ENCODE assay signal across 20 mouse cellular contexts in the genomic region with DNA sequence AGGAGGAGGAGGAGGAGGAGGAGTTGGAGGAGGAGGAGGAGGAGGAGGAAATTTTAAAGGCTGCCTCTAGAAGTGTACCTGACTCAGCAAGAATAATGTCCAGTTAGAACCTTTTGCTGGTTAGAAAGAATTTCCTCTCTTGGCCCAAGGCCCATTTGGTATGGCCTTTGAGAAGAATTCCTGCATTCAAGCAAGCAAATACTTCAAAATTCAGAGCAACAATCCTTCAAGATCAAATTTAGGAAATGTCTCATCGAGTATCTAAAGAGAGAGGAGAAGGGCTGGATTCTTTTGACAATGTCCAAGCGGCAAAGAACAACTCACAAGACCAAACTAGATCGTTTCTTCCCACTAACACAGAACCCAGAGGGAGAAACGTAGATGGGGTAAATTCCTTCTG.
DNase-seq lines count a peak whose midpoint lies in the region; ATAC-seq lines count a peak whose summit lies in the region.
"Had no signal": no experiment of that assay in that cellular context is flagged by ENCODE, and none has a peak within 500 bp of the region (broad histone marks: within the 10 kb centered on the region; RNA-seq: fewer than 3 reads in every experiment).

No protein-coding gene starts in this region.

- peak overlapping the region; percentile 77; the same call in 1 of the 2 replicates for H3K27ac ChIP-seq in embryonic facial prominence, embryonic 12.5 days
- no peak overlapping the region; the same call in 1 of the 2 replicates for H3K27ac ChIP-seq in embryonic facial prominence, embryonic 10.5 days (replicated peaks)
- H3K27ac ChIP-seq in kidney, embryonic 14.5 days (ENCODE audit: low read depth, low read length): no peak overlapping the region
- H3K27ac ChIP-seq in midbrain, embryonic 11.5 days (ENCODE audit: low read depth, low read length): no peak overlapping the region
- H3K27ac ChIP-seq in midbrain, embryonic 14.5 days (replicated peaks; ENCODE audit: low read depth, low read length): no peak overlapping the region
- no peak overlapping the region for H3K27ac ChIP-seq in forebrain, embryonic 11.5 days (ENCODE audit: low read depth, low read length)
- H3K27ac ChIP-seq: heart, adult 2 months; neural tube, embryonic 13.5 days had no signal

- WGBS in embryonic facial prominence, embryonic 12.5 days: 19% methylated on average over 4 of the region's 4 CpGs
- WGBS in embryonic facial prominence, embryonic 10.5 days: 21% methylated on average over 4 of the region's 4 CpGs
- WGBS in kidney, embryonic 14.5 days: 19% methylated on average over 4 of the region's 4 CpGs
- 10% methylated on average over 4 of the region's 4 CpGs for WGBS in midbrain, embryonic 11.5 days
- WGBS in midbrain, embryonic 14.5 days: 16% methylated on average over 4 of the region's 4 CpGs
- WGBS in forebrain, embryonic 11.5 days: 16% methylated on average over 4 of the region's 4 CpGs

- H3K4me2 ChIP-seq in embryonic facial prominence, embryonic 12.5 days (replicated peaks): no peak overlapping the region
- no peak overlapping the region for H3K4me2 ChIP-seq in kidney, embryonic 14.5 days (replicated peaks; ENCODE audit: low read depth, low read length)
- no peak overlapping the region for H3K4me2 ChIP-seq in midbrain, embryonic 11.5 days
- no peak overlapping the region for H3K4me2 ChIP-seq in midbrain, embryonic 14.5 days (ENCODE audit: low read length)
- no peak overlapping the region for H3K4me2 ChIP-seq in forebrain, embryonic 11.5 days (ENCODE audit: low read depth, low read length, severe bottlenecking)
- H3K4me2 ChIP-seq: liver, embryonic 11.5 days; neural tube, embryonic 13.5 days had no signal

- H3K9ac ChIP-seq in embryonic facial prominence, embryonic 12.5 days: no peak overlapping the region
- no peak overlapping the region for H3K9ac ChIP-seq in kidney, embryonic 14.5 days (ENCODE audit: low read depth, low read length)
- H3K9ac ChIP-seq in midbrain, embryonic 11.5 days (ENCODE audit: low read length): no peak overlapping the region
- H3K9ac ChIP-seq in midbrain, embryonic 14.5 days (replicated peaks; ENCODE audit: low read length): no peak overlapping the region
- H3K9ac ChIP-seq in forebrain, embryonic 11.5 days (ENCODE audit: low read length): no peak overlapping the region
- H3K9ac ChIP-seq: neural tube, embryonic 13.5 days had no signal

- H3K4me3 ChIP-seq in embryonic facial prominence, embryonic 12.5 days: no peak overlapping the region
- H3K4me3 ChIP-seq in embryonic facial prominence, embryonic 10.5 days: no peak overlapping the region
- H3K4me3 ChIP-seq in kidney, embryonic 14.5 days (ENCODE audit: low read length): no peak overlapping the region
- no peak overlapping the region for H3K4me3 ChIP-seq in midbrain, embryonic 11.5 days (ENCODE audit: low read depth, low read length)
- H3K4me3 ChIP-seq in midbrain, embryonic 14.5 days (replicated peaks; ENCODE audit: low read depth, low read length): no peak overlapping the region
- H3K4me3 ChIP-seq in forebrain, embryonic 11.5 days (ENCODE audit: low read depth, low read length): no peak overlapping the region
- H3K4me3 ChIP-seq: erythroblast, embryonic 14.5 days; heart, adult 2 months; neural tube, embryonic 13.5 days had no signal

- no peaks in the 10 kb centered on the region for H3K36me3 ChIP-seq in embryonic facial prominence, embryonic 12.5 days
- H3K36me3 ChIP-seq in embryonic facial prominence, embryonic 10.5 days (replicated peaks): no peaks in the 10 kb centered on the region
- H3K36me3 ChIP-seq in kidney, embryonic 14.5 days (ENCODE audit: control insufficient read depth, insufficient read depth, low read length): no peaks in the 10 kb centered on the region
- H3K36me3 ChIP-seq in midbrain, embryonic 11.5 days (ENCODE audit: control insufficient read depth, insufficient read depth, low read length): no peaks in the 10 kb centered on the region
- H3K36me3 ChIP-seq in midbrain, embryonic 14.5 days (ENCODE audit: control insufficient read depth, insufficient read depth, low read length): no peaks in the 10 kb centered on the region
- no peaks in the 10 kb centered on the region for H3K36me3 ChIP-seq in forebrain, embryonic 11.5 days (ENCODE audit: control insufficient read depth, insufficient read depth, low read length)
- H3K36me3 ChIP-seq: neural tube, embryonic 13.5 days had no signal

- H3K4me1 ChIP-seq in embryonic facial prominence, embryonic 12.5 days: peaks cover 28% of the 10 kb centered on the region; the same call in 1 of the 2 replicates
- peaks cover 41% of the 10 kb centered on the region for H3K4me1 ChIP-seq in embryonic facial prominence, embryonic 10.5 days
- peaks cover 16% of the 10 kb centered on the region for H3K4me1 ChIP-seq in kidney, embryonic 14.5 days (ENCODE audit: control insufficient read depth, insufficient read depth, low read length)
- H3K4me1 ChIP-seq in midbrain, embryonic 11.5 days (ENCODE audit: control insufficient read depth, insufficient read depth, low read length): peaks cover 34% of the 10 kb centered on the region
- H3K4me1 ChIP-seq in midbrain, embryonic 14.5 days (ENCODE audit: control insufficient read depth, insufficient read depth, low read length): peaks cover 21% of the 10 kb centered on the region
- H3K4me1 ChIP-seq in forebrain, embryonic 11.5 days (replicated peaks; ENCODE audit: control insufficient read depth, insufficient read depth, low read length): peaks cover 12% of the 10 kb centered on the region; the same call in 1 of the 2 replicates

- no peak for DNase-seq in embryonic facial prominence, embryonic 10.5 days (ENCODE audit: low spot score)
- DNase-seq in kidney, postnatal 10 days: peak; percentile 12
- DNase-seq in midbrain, embryonic 11.5 days (ENCODE audit: low spot score, missing footprints): peak; percentile 91
- no peak for DNase-seq in midbrain, embryonic 14.5 days
- no peak for DNase-seq in forebrain, embryonic 11.5 days (ENCODE audit: low spot score)
- DNase-seq in urinary bladder, postnatal 36 days (ENCODE audit: low spot score in 2 of 2): no peak
- DNase-seq: cerebellum, adult 18-20 months; cerebellum, postnatal 25 days; gastrocnemius, postnatal 25 days; heart, adult 2 months; heart, postnatal 36 days; right cerebral cortex, adult 18-20 months; thymus, postnatal 14 days had no signal

- ATAC-seq in embryonic facial prominence, embryonic 12.5 days (ENCODE audit: insufficient number of reproducible peaks, insufficient read depth, low FRiP score, low TSS enrichment): no peak
- no peak for ATAC-seq in kidney, embryonic 14.5 days (ENCODE audit: low FRiP score, low TSS enrichment)
- no peak for ATAC-seq in midbrain, embryonic 11.5 days (ENCODE audit: low FRiP score)
- no peak for ATAC-seq in midbrain, embryonic 14.5 days (ENCODE audit: low FRiP score, low TSS enrichment)
- no peak for ATAC-seq in forebrain, embryonic 11.5 days (replicated peaks; ENCODE audit: low FRiP score)
- ATAC-seq: forebrain, embryonic 16.5 days; inflammation-experienced regulatory T-cells, adult 6 months had no signal

- H3K27me3 ChIP-seq in embryonic facial prominence, embryonic 12.5 days: peaks cover 12% of the 10 kb centered on the region
- H3K27me3 ChIP-seq in embryonic facial prominence, embryonic 10.5 days (replicated peaks; ENCODE audit: low read depth, poor library complexity, severe bottlenecking): peaks cover 98% of the 10 kb centered on the region
- peaks cover 18% of the 10 kb centered on the region for H3K27me3 ChIP-seq in kidney, embryonic 14.5 days (ENCODE audit: control insufficient read depth, insufficient read depth, low read length)
- peaks cover 19% of the 10 kb centered on the region for H3K27me3 ChIP-seq in midbrain, embryonic 11.5 days (ENCODE audit: control insufficient read depth, insufficient read depth, low read length)
- peaks cover 13% of the 10 kb centered on the region; the same call in 1 of the 2 replicates for H3K27me3 ChIP-seq in midbrain, embryonic 14.5 days (ENCODE audit: control insufficient read depth, insufficient read depth, low read length)
- peaks cover 97% of the 10 kb centered on the region for H3K27me3 ChIP-seq in forebrain, embryonic 11.5 days (ENCODE audit: control insufficient read depth, insufficient read depth, low read length)

- H3K9me3 ChIP-seq in embryonic facial prominence, embryonic 12.5 days: no peaks in the 10 kb centered on the region
- no peaks in the 10 kb centered on the region for H3K9me3 ChIP-seq in embryonic facial prominence, embryonic 10.5 days
- H3K9me3 ChIP-seq in kidney, embryonic 14.5 days (ENCODE audit: control insufficient read depth, low read length): no peaks in the 10 kb centered on the region
- H3K9me3 ChIP-seq in midbrain, embryonic 11.5 days (ENCODE audit: control insufficient read depth, low read length): no peaks in the 10 kb centered on the region
- no peaks in the 10 kb centered on the region for H3K9me3 ChIP-seq in midbrain, embryonic 14.5 days (ENCODE audit: control insufficient read depth, low read length)
- no peaks in the 10 kb centered on the region for H3K9me3 ChIP-seq in forebrain, embryonic 11.5 days (ENCODE audit: control insufficient read depth, low read length)
- H3K9me3 ChIP-seq: neural tube, embryonic 13.5 days had no signal

Comparison
In these comparisons a context has a peak if more than half of its experiments do, and no peak if none do; other contexts are left out.
1. DNase-seq: peak in kidney, postnatal 10 days (single experiment) and midbrain, embryonic 11.5 days (single experiment); none in embryonic facial prominence, embryonic 10.5 days (single experiment), midbrain, embryonic 14.5 days (single experiment), forebrain, embryonic 11.5 days (single experiment) and urinary bladder, postnatal 36 days (0 of 2).